Mouse (Mus musculus) ovary, postnatal 36 days (tissue): Measurements from ENCODE around the gene B4galnt1.
A peak's percentile ranks its signal among the peaks of the same experiment; 100 is the strongest.
"Not testable (repeated sequence)": the region's sequence is repeated elsewhere in the genome, so short reads cannot be mapped to it uniquely, and the experiment has no call there.

ENCODE experiments used
- DNase-seq: peaks from one replicate; pipeline ENCODE4 v3.0.0; 2022; ENCODE audit warnings: low spot score, mixed read lengths

The B4galnt1 gene

GRCm38 (mm10) chr10:127164631-127165353, at the start of gene B4galnt1:
TSS of gene B4galnt1 (plus strand) at chr10:127165225.
- peak; percentile 75 for DNase-seq

- DNase-seq: no peak
Observed at GRCm38 (mm10) chr10:127118470-127118869, 46.6 kb upstream of the B4galnt1 start.

- DNase-seq: no peak
Observed at GRCm38 (mm10) chr10:127119229-127119628, 45.8 kb upstream of the B4galnt1 start.

- no peak for DNase-seq
Observed at GRCm38 (mm10) chr10:127120301-127121065, 44.5 kb upstream of the B4galnt1 start.

DNA sequence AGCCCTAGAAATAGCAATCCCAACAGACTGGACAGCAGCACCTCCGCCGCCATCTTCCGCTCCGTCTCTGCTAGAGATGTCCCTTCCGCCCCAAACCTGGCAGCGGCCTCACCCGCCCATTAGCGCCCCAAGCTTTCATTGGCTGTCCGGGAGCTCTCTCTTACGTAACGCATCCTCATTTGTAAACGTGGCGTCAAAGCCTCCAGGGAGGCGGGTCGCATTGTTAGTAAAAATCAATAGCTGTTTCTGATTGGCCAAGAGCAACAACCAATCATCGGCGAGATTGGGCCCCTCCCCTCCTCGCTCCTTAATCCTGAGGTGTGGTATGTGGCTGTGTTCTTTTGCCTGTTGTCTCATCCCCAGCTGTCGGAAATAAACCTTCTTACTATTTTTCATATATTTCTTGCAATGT, 44.0 kb upstream of the B4galnt1 start, which contains the start of gene Os9:
TSS of gene Os9 (minus strand) at position 66 of the 412 bp plus-strand sequence.
- DNase-seq: peak; percentile 93

- no peak for DNase-seq
Observed at GRCm38 (mm10) chr10:127122018-127122417, 43.0 kb upstream of the B4galnt1 start.

DNA sequence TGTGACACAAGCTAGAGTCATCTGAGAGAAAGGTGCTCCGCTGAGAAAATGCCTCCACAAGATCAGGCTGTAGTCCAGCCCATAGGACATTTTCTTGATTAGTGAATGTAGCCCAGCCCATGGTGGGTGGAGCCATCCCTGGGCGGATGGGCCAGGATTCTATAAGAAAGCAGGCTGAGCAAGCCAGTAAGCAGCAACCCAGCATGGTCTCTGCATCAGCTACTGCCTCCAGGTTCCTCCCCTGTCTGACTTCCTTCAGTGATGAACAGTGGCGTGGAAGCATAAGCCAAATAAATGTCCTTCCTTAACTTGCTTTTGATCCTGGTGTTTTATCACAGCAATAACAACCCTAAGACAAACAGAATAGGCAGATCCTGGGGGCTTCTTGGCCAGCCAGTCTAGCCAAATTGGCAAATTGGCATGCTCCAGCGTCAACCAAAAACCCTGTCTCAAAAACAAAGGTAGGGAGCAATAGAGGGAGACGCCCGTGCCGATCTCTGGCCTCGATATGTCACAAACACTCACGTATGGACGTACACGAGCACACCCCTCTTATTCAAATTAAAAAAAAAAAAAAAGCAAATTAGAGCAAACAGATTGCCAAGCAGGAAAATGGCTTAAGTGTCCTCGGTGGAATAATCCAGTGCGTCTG, 42.1 kb upstream of the B4galnt1 start:
- no peak for DNase-seq

DNA sequence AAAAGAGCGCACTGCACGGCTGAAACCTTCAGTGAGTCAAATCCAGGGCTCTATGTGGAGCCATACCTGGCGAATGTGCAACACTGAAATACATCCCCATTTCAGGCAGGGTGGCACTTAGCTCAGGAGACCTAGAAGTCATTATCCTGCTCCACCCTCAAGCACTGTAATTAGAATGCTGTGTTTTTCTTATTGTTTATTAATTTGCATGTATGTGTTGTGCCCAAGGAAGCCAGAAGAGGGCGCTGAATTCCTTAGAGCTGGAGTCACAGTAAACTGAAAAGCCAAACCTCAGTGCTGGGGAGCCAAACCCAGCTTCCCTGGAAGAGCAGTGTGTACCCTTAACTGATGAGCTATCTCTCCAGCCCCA, 41.6 kb upstream of the B4galnt1 start:
- DNase-seq: peak; percentile 36

GRCm38 (mm10) chr10:127125210-127126001, 39.6 kb upstream of the B4galnt1 start:
- DNase-seq: no peak

DNA sequence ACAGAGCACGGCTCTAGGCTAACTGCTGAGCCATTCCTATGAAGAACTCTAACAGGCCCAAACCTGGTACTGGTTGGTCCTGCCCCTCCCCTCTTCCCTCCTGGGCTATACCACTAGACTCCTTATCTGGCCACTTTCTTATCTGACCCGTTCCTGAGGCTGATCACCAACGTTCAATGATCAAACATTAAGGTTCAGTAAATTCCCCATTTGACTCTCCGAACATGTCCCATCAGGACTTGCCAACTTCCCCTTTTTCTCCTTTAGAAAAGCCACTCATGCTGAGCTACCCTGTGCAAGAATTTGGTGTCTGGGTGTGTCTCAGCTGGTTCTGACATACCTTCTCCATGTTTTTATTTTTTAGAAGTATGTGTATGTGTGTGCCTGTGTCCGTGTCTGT, 38.4 kb upstream of the B4galnt1 start:
- no peak for DNase-seq

DNA sequence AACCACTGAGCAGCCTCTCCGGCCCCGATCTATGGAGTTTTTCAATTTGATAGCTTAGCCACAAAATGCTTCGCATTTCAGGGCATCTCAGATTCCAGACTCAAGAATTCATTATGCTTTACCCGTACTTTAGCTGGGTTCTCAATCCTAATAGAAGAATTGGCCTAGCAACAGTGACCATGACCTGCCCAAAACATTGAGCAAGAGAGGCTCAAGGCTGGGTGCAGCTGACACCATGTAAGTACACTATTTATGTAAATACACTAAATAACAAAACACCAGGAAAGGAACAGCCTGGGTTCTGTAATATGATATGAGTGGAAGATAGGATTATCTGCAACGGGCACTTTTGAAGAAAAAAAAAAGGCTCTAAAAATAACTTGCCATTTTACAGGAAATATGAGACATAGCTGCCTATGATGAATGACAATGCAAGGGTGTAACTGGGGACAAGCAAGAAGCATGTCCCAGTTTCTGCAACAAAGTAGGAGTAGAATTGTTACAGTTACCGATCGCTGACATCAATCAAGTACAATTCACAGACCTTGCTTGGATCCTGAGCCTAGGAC, 37.2 kb upstream of the B4galnt1 start:
- DNase-seq: no peak

DNA sequence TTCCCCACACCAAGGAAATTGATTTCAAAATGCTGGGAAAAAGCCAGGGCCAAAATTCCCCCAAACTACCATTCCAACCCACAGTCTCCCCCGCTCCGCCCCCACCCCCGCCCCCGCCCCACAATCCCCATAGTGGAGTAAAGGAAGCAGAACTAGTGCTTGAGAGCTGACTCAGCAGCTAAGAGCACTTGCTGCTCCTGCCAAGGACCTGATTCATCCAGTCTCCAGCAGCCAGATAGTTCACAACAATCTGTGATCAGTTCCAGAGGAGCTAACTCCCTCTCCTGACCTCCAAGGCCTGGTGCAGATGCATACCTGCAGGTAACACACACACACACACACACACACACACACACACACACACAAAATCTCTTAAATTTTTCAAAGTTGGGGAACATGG, 35.6 kb upstream of the B4galnt1 start:
- DNase-seq: no peak

GRCm38 (mm10) chr10:127132469-127132868, 32.6 kb upstream of the B4galnt1 start:
- DNase-seq: no peak

DNA sequence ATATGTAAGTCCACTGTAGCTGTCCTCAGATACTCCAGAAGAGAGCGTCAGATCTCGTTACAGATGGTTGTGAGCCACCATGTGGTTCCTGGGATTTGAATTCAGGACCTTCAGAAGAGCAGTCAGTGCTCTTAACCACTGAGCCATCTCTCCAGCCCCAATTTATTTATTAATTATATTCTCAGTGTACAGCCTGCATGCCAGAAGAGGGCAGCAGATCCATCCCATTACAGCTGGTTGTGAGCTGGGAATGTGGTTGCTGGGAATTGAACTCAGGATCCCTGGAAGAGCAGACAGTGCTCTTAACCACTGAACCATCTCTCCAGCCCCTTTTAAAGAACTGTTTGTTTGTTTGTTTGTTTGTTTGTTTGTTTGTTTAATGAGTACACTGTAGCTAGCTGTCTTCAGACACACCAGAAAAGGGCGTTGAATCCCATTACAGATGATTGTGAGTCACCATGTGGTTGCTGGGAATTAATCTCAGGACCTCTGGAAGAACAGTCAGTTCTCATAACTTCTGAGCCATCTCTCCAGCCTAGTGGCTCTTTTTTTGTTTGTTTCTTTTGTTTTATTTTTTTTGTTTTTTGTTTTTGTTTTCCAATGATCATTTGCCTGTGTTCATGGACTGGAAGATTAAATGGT, 30.5 kb upstream of the B4galnt1 start:
- DNase-seq: not testable (repeated sequence)

DNA sequence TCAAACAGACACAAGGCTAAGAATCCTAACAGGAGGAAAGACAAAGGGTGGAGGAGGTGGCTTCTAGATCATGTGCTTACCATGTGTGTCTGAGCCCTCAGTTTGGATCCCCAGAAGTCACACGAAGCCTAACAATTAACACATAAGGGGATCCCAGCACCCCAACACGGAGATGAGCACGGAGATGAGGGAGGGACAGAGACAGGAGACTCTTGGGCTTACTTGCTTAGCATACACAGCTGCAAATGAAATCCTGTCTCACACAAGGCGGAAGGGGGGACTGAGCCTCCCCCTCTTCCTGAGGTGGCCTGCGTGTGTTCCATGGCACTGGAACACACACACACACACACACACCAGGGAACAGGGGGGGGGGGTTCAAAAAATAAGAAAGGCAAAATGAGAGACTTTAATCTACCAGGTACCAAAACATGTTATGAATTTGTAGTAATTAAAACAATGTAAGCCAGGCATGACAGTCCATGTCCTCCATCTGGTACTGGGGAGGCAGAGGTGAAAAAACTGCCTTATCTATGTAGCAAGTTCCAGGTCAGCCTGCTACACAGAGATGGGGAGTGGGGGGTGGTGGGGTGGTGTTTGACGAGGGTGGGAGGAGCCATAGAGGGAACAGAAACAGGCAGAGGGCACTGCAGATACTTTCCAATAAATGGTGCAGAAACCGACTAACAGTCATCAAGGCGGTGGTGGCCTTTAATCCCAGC, 29.7 kb upstream of the B4galnt1 start:
- DNase-seq: no peak

DNA sequence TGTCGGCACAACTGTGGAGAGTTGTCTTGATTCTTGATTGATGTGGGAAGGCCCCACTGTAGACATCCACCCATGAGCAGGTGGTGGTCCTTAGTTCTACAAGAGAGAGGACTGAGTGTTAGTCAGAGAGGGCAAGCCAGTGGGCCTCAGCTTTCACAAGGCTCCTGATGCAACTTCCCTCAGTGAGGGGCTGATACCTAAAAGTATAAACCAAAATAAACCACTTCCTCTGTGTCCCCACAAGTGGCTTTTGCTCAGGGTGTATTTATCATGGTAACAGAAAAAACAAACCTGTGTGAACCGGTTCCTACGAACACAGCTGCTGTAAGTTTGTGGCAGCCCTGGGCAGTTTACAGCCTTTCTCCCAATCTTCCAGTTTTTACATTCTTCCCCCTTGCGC, 28.5 kb upstream of the B4galnt1 start:
- no peak for DNase-seq

GRCm38 (mm10) chr10:127137896-127138295, 27.1 kb upstream of the B4galnt1 start:
- no peak for DNase-seq

GRCm38 (mm10) chr10:127138328-127139141, 26.5 kb upstream of the B4galnt1 start:
- DNase-seq: no peak

DNA sequence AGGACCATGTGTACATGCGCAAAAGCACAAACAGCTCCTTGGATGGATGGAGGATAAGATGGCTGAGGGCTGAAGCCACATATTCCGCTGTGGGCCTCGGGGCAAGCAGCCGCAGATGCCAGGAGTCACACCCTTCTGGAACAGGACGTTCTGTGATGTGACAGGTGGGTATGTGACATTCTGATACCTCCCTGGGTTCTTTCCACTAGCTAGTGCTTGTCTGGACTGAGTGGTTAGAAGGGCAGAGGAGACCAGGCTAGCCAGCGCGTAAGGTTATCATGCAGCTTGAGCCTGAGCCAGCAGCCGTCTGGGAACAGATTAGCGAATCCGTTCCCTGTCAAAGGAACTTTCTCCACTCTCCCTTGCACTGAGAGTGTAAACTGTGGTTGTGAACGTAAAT, 24.1 kb upstream of the B4galnt1 start:
- DNase-seq: no peak

GRCm38 (mm10) chr10:127141500-127141899, 23.5 kb upstream of the B4galnt1 start:
- DNase-seq: no peak
